Mouse (Mus musculus) Patski (cell line): ENCODE measurements around the gene Trappc11. TPM values are rescaled to one million over a fixed set of nuclear protein-coding genes. Genes with fewer than 3 reads are reported as not detected.
"Not testable (repeated sequence)": the region's sequence is repeated elsewhere in the genome, so short reads cannot be mapped to it uniquely, and the experiment has no call there.

Source experiments
- ATAC-seq: fragments of 100-300 bp; one replicate; pipeline ENCODE4 v1.8.0; 2021
- CTCF ChIA-PET: fragments of 350-600 bp; sonication (Branson Sonifier 250); formaldehyde crosslinking; loops from one replicate; lab custom pipeline; 2022; ENCODE audit warnings: inconsistent platforms; lab: Charles Lee
- POLR2A ChIA-PET: fragments of 350-600 bp; sonication (Branson Sonifier 250); formaldehyde crosslinking; loops from one replicate; lab custom pipeline; 2022; ENCODE audit warnings: antibody characterized with exemption, inconsistent platforms; lab: Charles Lee
- DNase-seq: peaks from one replicate; pipeline ENCODE4 v3.0.0-alpha.2; 2011; ENCODE audit warnings: low read depth, low spot score
- H3K27me3 ChIP-seq: fragments of 371-371 bp; one replicate; pipeline ENCODE4 v1.5.1; 2021
- CTCF ChIP-seq: fragments of 100-300 bp; IDR thresholded peaks from one replicate; pipeline ENCODE4 v1.5.1; 2021
- in situ Hi-C: fragments of 300-500 bp; cut with MboI; formaldehyde crosslinking; loops from 3 replicates; pipeline ENCODE4 v1.11.1; 2018; ENCODE audit warnings: low pct_unique_long_range_greater_than_20kb, mixed read lengths
- polyA plus RNA-seq: library from polyadenylated mRNA; unstranded; gene quantifications from one replicate; pipeline ENCODE4 v1.2.3, GENCODE M21; 2021

The Trappc11 gene
- polyA plus RNA-seq, 1 experiment from 2014 or later = 40.4 TPM

DNA sequence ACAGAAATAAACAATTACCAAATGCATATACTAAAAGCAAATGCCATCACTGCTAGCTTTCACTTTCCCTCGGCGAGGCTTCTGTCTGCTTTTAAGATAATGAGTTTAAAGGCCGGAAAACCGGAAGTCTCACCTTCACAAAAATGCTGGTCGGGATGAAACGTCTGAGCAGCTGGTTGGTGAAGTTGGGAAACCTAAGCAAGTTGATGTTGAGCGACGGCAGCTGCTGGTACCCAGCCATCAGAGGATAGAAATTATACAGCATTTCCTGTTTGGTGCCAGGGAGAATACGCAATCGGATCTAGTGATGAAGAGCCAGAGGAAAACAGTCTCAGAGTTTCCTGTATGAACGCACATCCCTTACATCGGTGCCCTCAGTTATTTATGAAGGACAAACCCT lies 40.2 kb downstream of the Trappc11 start:
- CTCF ChIA-PET = no interaction called here
- no peaks in the 10 kb centered on the region for H3K27me3 ChIP-seq
- POLR2A ChIA-PET = no interaction called here
- in situ Hi-C loops = no loop called here
- no peak for TF ChIP-seq CTCF
- DNase-seq (no peak), ATAC-seq (no peak)

- H3K27me3 ChIP-seq = no peaks in the 10 kb centered on the region
- ChIA-PET CTCF (no interaction called here), POLR2A (no interaction called here)
- no peak for ATAC-seq
- in situ Hi-C loops = no loop called here
- DNase-seq = no peak
- TF ChIP-seq CTCF = no peak
Measured at GRCm38 (mm10) chr8:47487231-47487630, 46.0 kb downstream of the Trappc11 start.

DNA sequence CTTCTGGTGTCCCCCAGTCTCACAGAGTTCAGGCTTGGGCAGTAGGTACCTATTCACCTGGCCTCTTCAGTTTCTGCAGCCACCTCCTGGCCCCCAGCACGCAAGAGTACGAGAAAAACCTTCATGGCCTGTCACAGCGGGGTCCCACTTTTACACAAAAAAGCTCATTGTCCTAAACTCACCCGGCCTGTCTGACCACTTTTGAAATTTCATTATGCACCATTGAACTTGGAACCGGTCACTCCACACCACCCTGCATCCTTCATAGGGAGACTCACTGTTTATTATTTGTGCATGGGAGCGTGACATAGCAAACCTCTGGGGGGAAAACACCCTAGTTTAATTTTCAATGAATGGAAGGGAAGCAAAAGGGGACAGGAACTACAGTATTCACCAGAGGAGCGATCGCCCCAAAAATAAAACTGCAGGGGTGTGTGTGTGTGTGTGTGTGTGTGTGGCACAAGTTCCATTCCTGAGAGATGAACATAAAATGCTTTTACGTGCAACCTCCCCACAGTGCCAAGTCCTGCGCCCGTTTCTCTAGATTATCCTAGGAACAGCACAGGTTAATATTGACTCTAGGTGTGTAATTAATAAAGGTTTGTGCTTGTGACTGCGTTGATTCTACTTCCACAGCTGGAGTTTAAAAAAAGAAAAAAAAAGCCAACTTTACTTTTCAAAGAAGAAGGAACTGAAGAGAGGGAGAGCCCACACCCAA lies 50.8 kb downstream of the Trappc11 start:
- ChIA-PET POLR2A (no interaction called here), CTCF (interaction anchor here (0.9 kb wide), 1 partner anchor 37 kb away, joined by 3 read pairs; no protein-coding TSS in a partner anchor)
- in situ Hi-C loops = no loop called here
- ATAC-seq (no peak), DNase-seq (no peak)
- no peaks in the 10 kb centered on the region for H3K27me3 ChIP-seq
- TF ChIP-seq CTCF = no peak

- in situ Hi-C loops = no loop called here
- no peak for ATAC-seq
- TF ChIP-seq CTCF = no peak
- H3K27me3 ChIP-seq = no peaks in the 10 kb centered on the region
- CTCF ChIA-PET = no interaction called here
- POLR2A ChIA-PET = no interaction called here
- DNase-seq = no peak
Measured at GRCm38 (mm10) chr8:47480039-47480438, 53.2 kb downstream of the Trappc11 start.

DNA sequence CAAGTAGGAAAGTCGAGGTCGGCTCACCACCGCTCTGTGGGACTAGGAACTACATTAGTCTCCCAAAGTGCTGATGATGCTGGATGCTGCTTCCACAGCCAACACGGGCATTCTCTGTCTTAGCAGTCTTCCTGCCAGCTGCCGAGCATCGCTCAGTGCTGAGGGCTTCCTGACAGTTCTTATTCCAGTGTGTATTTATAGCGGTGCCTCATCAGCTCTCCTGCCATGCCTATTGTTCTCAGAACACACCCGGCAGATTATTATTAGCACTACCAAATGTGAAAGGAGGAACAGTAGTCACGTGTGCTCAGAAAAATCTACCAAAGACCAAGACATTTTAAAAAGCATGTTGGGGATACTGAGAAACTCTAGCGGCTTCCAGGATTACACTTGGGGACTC lies 71.6 kb downstream of the Trappc11 start:
- TF ChIP-seq CTCF = no peak
- ATAC-seq = no peak
- no peak for DNase-seq
- ChIA-PET POLR2A (no interaction called here), CTCF (interaction anchor here (1.6 kb wide), 1 partner anchor 28 kb away, joined by 4 read pairs; no protein-coding TSS in a partner anchor)
- in situ Hi-C loops = no loop called here
- no peaks in the 10 kb centered on the region for H3K27me3 ChIP-seq

- no peak for TF ChIP-seq CTCF
- POLR2A ChIA-PET = interaction anchor here (1.4 kb wide), 1 partner anchor 46 kb away, joined by 6 read pairs; no protein-coding TSS in a partner anchor
- DNase-seq (peak; percentile 50), ATAC-seq (peak; percentile 89)
- no peaks in the 10 kb centered on the region for H3K27me3 ChIP-seq
- in situ Hi-C loops = no loop called here
- CTCF ChIA-PET = interaction anchor here (1.3 kb wide), 1 partner anchor 45 kb away, joined by 3 read pairs; no protein-coding TSS in a partner anchor
Measured at GRCm38 (mm10) chr8:47459216-47459749, 74.0 kb downstream of the Trappc11 start.

DNA sequence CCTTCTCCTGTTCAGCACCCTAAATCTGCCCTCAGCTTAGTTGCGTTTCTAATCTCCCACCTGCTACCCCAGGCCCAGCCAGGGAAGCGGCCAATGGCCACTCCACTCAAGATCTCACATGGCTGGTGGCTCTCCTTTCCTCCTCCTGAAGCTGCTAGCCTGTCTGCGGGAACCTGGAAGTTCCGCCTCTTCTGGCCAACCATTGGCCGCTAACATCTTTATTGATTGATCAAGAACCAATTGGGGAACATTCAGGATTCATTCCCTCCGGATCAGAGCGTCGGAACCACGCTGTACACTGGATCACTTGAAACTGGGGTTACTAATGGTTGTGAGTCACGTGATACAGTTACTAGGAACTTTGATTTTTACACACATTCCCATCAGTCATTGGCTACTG lies 74.7 kb downstream of the Trappc11 start:
- H3K27me3 ChIP-seq = no peaks in the 10 kb centered on the region
- in situ Hi-C loops = no loop called here
- DNase-seq = no peak
- peak; percentile 15 for ATAC-seq
- ChIA-PET POLR2A (interaction anchor here (1.4 kb wide), 1 partner anchor 45 kb away, joined by 6 read pairs; no protein-coding TSS in a partner anchor), CTCF (no interaction called here)
- TF ChIP-seq CTCF = no peak

DNA sequence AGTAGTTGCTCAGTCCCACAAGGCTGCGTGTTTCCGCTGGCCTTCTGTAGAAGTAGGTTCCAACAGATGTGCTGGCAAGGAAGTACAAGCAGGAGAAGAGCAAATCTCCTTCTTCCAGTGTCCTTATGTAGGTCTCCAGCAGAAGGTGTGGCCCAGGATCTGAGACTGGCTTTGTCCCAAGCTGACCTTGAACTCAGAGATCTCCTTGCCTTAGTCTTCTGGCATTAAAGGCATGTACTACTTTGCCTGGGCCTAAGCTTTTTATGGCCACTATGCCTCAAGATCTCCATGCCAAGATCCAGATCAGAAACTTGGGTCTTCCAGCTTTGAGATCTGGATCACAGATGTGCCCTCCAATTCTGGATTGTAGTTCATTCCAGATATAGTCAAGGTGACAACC lies 84.1 kb downstream of the Trappc11 start:
- ATAC-seq, DNase-seq, H3K27me3 ChIP-seq, in situ Hi-C loops, POLR2A ChIA-PET: not testable (repeated sequence)
- CTCF ChIA-PET = interaction anchor here (1.1 to 2.0 kb wide), 3 partner anchors 8 to 16 kb away, joined by 3 to 5 read pairs (median 5); no protein-coding TSS in a partner anchor

GRCm38 (mm10) chr8:47446312-47447046 lies 86.8 kb downstream of the Trappc11 start, which contains the start of gene Stox2:
Gene Stox2, minus strand, starts transcription at chr8:47446362.
- POLR2A ChIA-PET = no interaction called here
- no peak for ATAC-seq
- no peak for TF ChIP-seq CTCF
- DNase-seq = no peak
- CTCF ChIA-PET = interaction anchor here (1.1 kb wide), 1 partner anchor 10 kb away, joined by 4 read pairs; no protein-coding TSS in a partner anchor
- in situ Hi-C loops = no loop called here
- no peaks in the 10 kb centered on the region for H3K27me3 ChIP-seq

Other genes starting within 250 kb of the Trappc11 start
- gene Stox2, start 87.1 kb downstream of the Trappc11 start, polyA plus RNA-seq = 14.7 TPM
- 34.6 TPM for gene Rwdd4a, start 194 bp upstream of the Trappc11 start, polyA plus RNA-seq
- 27.2 TPM for gene Ing2, start 142.1 kb upstream of the Trappc11 start, polyA plus RNA-seq
- 13.1 TPM for gene Cdkn2aip, start 180.5 kb upstream of the Trappc11 start, polyA plus RNA-seq